Mouse (Mus musculus) urinary bladder, adult 2 months (tissue): ENCODE measurements around the gene Epyc. TPM values are rescaled to one million over a fixed set of nuclear protein-coding genes. Genes with fewer than 3 reads are reported as not detected.

Experiments
- DNase-seq: peaks from one replicate; pipeline ENCODE4 v3.0.0; 2022; ENCODE audit warnings: low spot score
- polyA plus RNA-seq: library from polyadenylated mRNA; depleted of rRNA; stranded (reverse); fragments of >200 nt; gene quantifications from 2 replicates; pipeline ENCODE4 v1.2.3, GENCODE M21; 2012; rRNA removed

The Epyc gene
- polyA plus RNA-seq: 0.50 and 0.83 TPM in 2 replicates

- no peak for DNase-seq
Measured at GRCm38 (mm10) chr10:97643768-97644167, at the start of gene Epyc. Gene Epyc, plus strand, starts transcription at chr10:97644068.

GRCm38 (mm10) chr10:97595680-97596079 lies 48.2 kb upstream of the Epyc start:
- no peak for DNase-seq

- DNase-seq: no peak
Measured at GRCm38 (mm10) chr10:97601744-97602143, 42.1 kb upstream of the Epyc start.

GRCm38 (mm10) chr10:97603256-97603655 lies 40.6 kb upstream of the Epyc start:
- no peak for DNase-seq

- DNase-seq: no peak
Measured at GRCm38 (mm10) chr10:97606579-97606978, 37.3 kb upstream of the Epyc start, which contains the start of gene Kera. Gene Kera, plus strand, starts transcription at chr10:97606879.

GRCm38 (mm10) chr10:97622328-97622727 lies 21.5 kb upstream of the Epyc start:
- no peak for DNase-seq

- DNase-seq: no peak
Measured at GRCm38 (mm10) chr10:97624381-97624780, 19.5 kb upstream of the Epyc start.

- no peak for DNase-seq
Measured at GRCm38 (mm10) chr10:97625116-97625515, 18.8 kb upstream of the Epyc start.

GRCm38 (mm10) chr10:97626543-97626942 lies 17.3 kb upstream of the Epyc start:
- no peak for DNase-seq

- no peak for DNase-seq
Measured at GRCm38 (mm10) chr10:97631061-97631460, 12.8 kb upstream of the Epyc start.

GRCm38 (mm10) chr10:97641926-97642325 lies 1.9 kb upstream of the Epyc start:
- DNase-seq: no peak

- no peak for DNase-seq
Measured at GRCm38 (mm10) chr10:97650334-97650733, 6.5 kb downstream of the Epyc start.

GRCm38 (mm10) chr10:97659489-97659888 lies 15.6 kb downstream of the Epyc start:
- DNase-seq: no peak

GRCm38 (mm10) chr10:97668656-97669055 lies 24.8 kb downstream of the Epyc start:
- no peak for DNase-seq

- DNase-seq: no peak
Measured at GRCm38 (mm10) chr10:97670202-97670601, 26.3 kb downstream of the Epyc start.

GRCm38 (mm10) chr10:97673239-97673638 lies 29.4 kb downstream of the Epyc start:
- no peak for DNase-seq

- DNase-seq: no peak
Measured at GRCm38 (mm10) chr10:97682981-97683380, 39.1 kb downstream of the Epyc start.

GRCm38 (mm10) chr10:97687198-97687597 lies 43.3 kb downstream of the Epyc start:
- no peak for DNase-seq

GRCm38 (mm10) chr10:97689425-97689824 lies 45.6 kb downstream of the Epyc start:
- no peak for DNase-seq

GRCm38 (mm10) chr10:97692913-97693312 lies 49.0 kb downstream of the Epyc start, which contains the start of gene Ccer1:
Gene Ccer1, plus strand, starts transcription at chr10:97693059.
- DNase-seq: no peak

- DNase-seq: no peak
Measured at GRCm38 (mm10) chr10:97693398-97694135, 49.7 kb downstream of the Epyc start.

- DNase-seq: no peak
Measured at GRCm38 (mm10) chr10:97702321-97702720, 58.5 kb downstream of the Epyc start.

GRCm38 (mm10) chr10:97704562-97704961 lies 60.7 kb downstream of the Epyc start:
- DNase-seq: no peak

GRCm38 (mm10) chr10:97712687-97713086 lies 68.8 kb downstream of the Epyc start:
- DNase-seq: no peak
